Mouse (Mus musculus) heart, adult 2 months (tissue): ENCODE data around the gene Rars.

Source experiments
- CTCF ChIP-seq: fragments of 200-600 bp; IDR thresholded peaks from 2 replicates; pipeline ENCODE4 v1.8.1; 2022; ENCODE audit warnings: antibody characterized with exemption, mild to moderate bottlenecking, moderate library complexity
- EP300 ChIP-seq: fragments of 200-500 bp; IDR thresholded peaks from 2 replicates; pipeline ENCODE4 v1.6.1; 2011; ENCODE audit warnings: low read depth, low read length, control low read depth; ENCODE audit not compliant: insufficient read depth
- POLR2A ChIP-seq: fragments of 200-500 bp; IDR thresholded peaks from 2 replicates; pipeline ENCODE4 v1.6.1; 2011; ENCODE audit warnings: mild to moderate bottlenecking, low read depth, low read length, control low read depth; ENCODE audit not compliant: insufficient read depth

GRCm38 (mm10) chr11:35837156-35838126 lies 3.1 kb upstream of the Rars start:
- TF ChIP-seq POLR2A (no peak), EP300 (no peak), CTCF (0 out of 2 replicates have a peak, but pooled peaks have one; percentile 12)
